Mouse (Mus musculus) heart, embryonic 10.5 days (tissue): ENCODE data around the gene Glt8d1. TPM values are rescaled to one million over a fixed set of nuclear protein-coding genes. Genes with fewer than 3 reads are reported as not detected.

Experiments
- DNase-seq: peaks from one replicate; pipeline ENCODE4 v3.0.0-alpha.2; 2017; ENCODE audit warnings: low spot score
- H3K27ac ChIP-seq: fragments of 300-500 bp; sonication (generic); 2 replicates; pipeline ENCODE4 v1.5.1; 2016; ENCODE audit warnings: mild to moderate bottlenecking
- H3K27me3 ChIP-seq: fragments of 300-500 bp; sonication (generic); 2 replicates; pipeline ENCODE4 v1.6.1; 2016; ENCODE audit warnings: mild to moderate bottlenecking; ENCODE audit not compliant: poor library complexity, insufficient read depth, severe bottlenecking
- H3K36me3 ChIP-seq: fragments of 300-500 bp; sonication (generic); 2 replicates; pipeline ENCODE4 v1.6.1; 2016; ENCODE audit warnings: mild to moderate bottlenecking, moderate library complexity
- H3K4me1 ChIP-seq: fragments of 300-500 bp; sonication (generic); 2 replicates; pipeline ENCODE4 v1.6.1; 2016; ENCODE audit warnings: mild to moderate bottlenecking
- H3K4me3 ChIP-seq: fragments of 300-500 bp; sonication (generic); 2 replicates; pipeline ENCODE4 v1.5.1; 2016; ENCODE audit warnings: mild to moderate bottlenecking, moderate library complexity
- H3K9me3 ChIP-seq: fragments of 300-500 bp; sonication (generic); 2 replicates; pipeline ENCODE4 v1.6.1; 2016; ENCODE audit warnings: mild to moderate bottlenecking, moderate library complexity
- WGBS: fragments of 180-500 bp; shearing (Covaris S2); methylation state at CpG from one replicate; pipeline ENCODE4 v1.1.7; 2016; 5-methylcytosine and 5-hydroxymethylcytosine counted together
- polyA plus RNA-seq: library from polyadenylated mRNA; unstranded; fragments of >200 nt; fragmentation: Nextera tagmentation; extraction: Ambion mirVana; gene quantifications from 2 replicates; pipeline ENCODE4 v1.2.1, GENCODE M21; 2016

Gene Glt8d1
- 41.2 and 46.7 TPM in 2 replicates for polyA plus RNA-seq

- Histone ChIP-seq H3K27me3 (no peaks in the 10 kb centered on the region), H3K36me3 (peaks cover 10% of the 10 kb centered on the region), H3K4me3 (peak within 1 kb of the TSS; percentile 92), H3K9me3 (no peaks in the 10 kb centered on the region), H3K27ac (peak within 1 kb of the TSS; percentile 98), H3K4me1 (peaks cover 12% of the 10 kb centered on the region)
- DNase-seq, result peak; percentile 94
- WGBS, result under 1% methylated on average over 84 of the region's 84 CpGs
Observed at GRCm38 (mm10) chr14:31001307-31002205, at the start of gene Glt8d1, which contains the start of gene Spcs1. Gene Glt8d1 (plus strand): TSS chr14:31001400. Gene Spcs1 (minus strand): TSS chr14:31001672.

- Histone ChIP-seq H3K9me3 (no peaks in the 10 kb centered on the region), H3K4me1 (no peaks in the 10 kb centered on the region), H3K36me3 (peaks cover 4% of the 10 kb centered on the region; the same call in 1 of the 2 replicates), H3K27ac (no peak overlapping the region), H3K27me3 (no peaks in the 10 kb centered on the region), H3K4me3 (no peak overlapping the region)
- DNase-seq, result no peak
- 76% methylated on average over 2 of the region's 2 CpGs for WGBS
Observed at GRCm38 (mm10) chr14:30958517-30958916, 42.7 kb upstream of the Glt8d1 start.

GRCm38 (mm10) chr14:30959031-30959430 is 42.2 kb upstream of the Glt8d1 start:
- Histone ChIP-seq H3K36me3 (peaks cover 4% of the 10 kb centered on the region; the same call in 1 of the 2 replicates), H3K4me3 (no peak overlapping the region), H3K27ac (no peak overlapping the region), H3K27me3 (no peaks in the 10 kb centered on the region), H3K4me1 (no peaks in the 10 kb centered on the region), H3K9me3 (no peaks in the 10 kb centered on the region)
- no peak for DNase-seq
- WGBS, result 90% methylated on average over 4 of the region's 4 CpGs

GRCm38 (mm10) chr14:30960366-30960765 is 40.8 kb upstream of the Glt8d1 start:
- 91% methylated on average over 1 of the region's 1 CpGs for WGBS
- Histone ChIP-seq H3K9me3 (no peaks in the 10 kb centered on the region), H3K27ac (no peak overlapping the region), H3K4me3 (no peak overlapping the region), H3K36me3 (0 out of 2 replicates have a peak, but pooled peaks cover 2% of the 10 kb centered on the region), H3K4me1 (no peaks in the 10 kb centered on the region), H3K27me3 (no peaks in the 10 kb centered on the region)
- no peak for DNase-seq

GRCm38 (mm10) chr14:30974204-30974603 is 27.0 kb upstream of the Glt8d1 start:
- WGBS, result 78% methylated on average over 6 of the region's 6 CpGs
- Histone ChIP-seq H3K4me3 (no peak overlapping the region), H3K27me3 (no peaks in the 10 kb centered on the region), H3K4me1 (no peaks in the 10 kb centered on the region), H3K27ac (no peak overlapping the region), H3K9me3 (no peaks in the 10 kb centered on the region), H3K36me3 (peaks cover 17% of the 10 kb centered on the region)
- no peak for DNase-seq

GRCm38 (mm10) chr14:30976222-30976621 is 25.0 kb upstream of the Glt8d1 start:
- Histone ChIP-seq H3K4me1 (no peaks in the 10 kb centered on the region), H3K27ac (no peak overlapping the region), H3K4me3 (no peak overlapping the region), H3K9me3 (no peaks in the 10 kb centered on the region), H3K36me3 (peaks cover 13% of the 10 kb centered on the region; the same call in 1 of the 2 replicates), H3K27me3 (no peaks in the 10 kb centered on the region)
- no peak for DNase-seq
- 85% methylated on average over 3 of the region's 3 CpGs for WGBS

GRCm38 (mm10) chr14:30996417-30996816 is 4.8 kb upstream of the Glt8d1 start:
- Histone ChIP-seq H3K36me3 (peaks cover 6% of the 10 kb centered on the region), H3K4me1 (peaks cover 8% of the 10 kb centered on the region; the same call in 1 of the 2 replicates), H3K27ac (no peak overlapping the region), H3K9me3 (no peaks in the 10 kb centered on the region), H3K4me3 (no peak overlapping the region), H3K27me3 (no peaks in the 10 kb centered on the region)
- no peak for DNase-seq

- H3K4me3 ChIP-seq, result peak overlapping the region; percentile 92
- no peak for DNase-seq
- peaks cover 9% of the 10 kb centered on the region for H3K36me3 ChIP-seq
- H3K4me1 ChIP-seq, result peaks cover 12% of the 10 kb centered on the region
- H3K9me3 ChIP-seq, result no peaks in the 10 kb centered on the region
- H3K27ac ChIP-seq, result peak overlapping the region; percentile 98; the same call in 1 of the 2 replicates
- H3K27me3 ChIP-seq, result no peaks in the 10 kb centered on the region
- 62% methylated on average over 10 of the region's 10 CpGs for WGBS
Observed at GRCm38 (mm10) chr14:31000356-31000755, 844 bp upstream of the Glt8d1 start.

- H3K4me3 ChIP-seq, result peak overlapping the region; percentile 92
- DNase-seq, result no peak
- peaks cover 9% of the 10 kb centered on the region for H3K36me3 ChIP-seq
- peak overlapping the region; percentile 98 for H3K27ac ChIP-seq
- WGBS, result under 1% methylated on average over 21 of the region's 21 CpGs
- peaks cover 12% of the 10 kb centered on the region for H3K4me1 ChIP-seq
- no peaks in the 10 kb centered on the region for H3K9me3 ChIP-seq
- H3K27me3 ChIP-seq, result no peaks in the 10 kb centered on the region
Observed at GRCm38 (mm10) chr14:31000816-31001306, 339 bp upstream of the Glt8d1 start.

- WGBS, result 62% methylated on average over 2 of the region's 2 CpGs
- DNase-seq, result no peak
- Histone ChIP-seq H3K27me3 (no peaks in the 10 kb centered on the region), H3K9me3 (no peaks in the 10 kb centered on the region), H3K27ac (no peak overlapping the region), H3K4me3 (no peak overlapping the region), H3K4me1 (peaks cover 12% of the 10 kb centered on the region), H3K36me3 (peaks cover 29% of the 10 kb centered on the region)
Observed at GRCm38 (mm10) chr14:31004527-31004926, 3.3 kb downstream of the Glt8d1 start.

- no peaks in the 10 kb centered on the region for H3K27me3 ChIP-seq
- peaks cover 5% of the 10 kb centered on the region for H3K4me1 ChIP-seq
- H3K36me3 ChIP-seq, result peaks cover 48% of the 10 kb centered on the region
- no peak overlapping the region for H3K4me3 ChIP-seq
- no peak for DNase-seq
- no peak overlapping the region for H3K27ac ChIP-seq
- H3K9me3 ChIP-seq, result no peaks in the 10 kb centered on the region
- WGBS, result 74% methylated on average over 5 of the region's 5 CpGs
Observed at GRCm38 (mm10) chr14:31006779-31007178, 5.6 kb downstream of the Glt8d1 start.

- Histone ChIP-seq H3K36me3 (peaks cover 95% of the 10 kb centered on the region), H3K4me3 (no peak overlapping the region), H3K4me1 (no peaks in the 10 kb centered on the region), H3K27ac (no peak overlapping the region), H3K27me3 (no peaks in the 10 kb centered on the region), H3K9me3 (no peaks in the 10 kb centered on the region)
- 90% methylated on average over 3 of the region's 3 CpGs for WGBS
- no peak for DNase-seq
Observed at GRCm38 (mm10) chr14:31011588-31011987, 10.4 kb downstream of the Glt8d1 start.

- H3K27ac ChIP-seq, result no peak overlapping the region
- H3K4me3 ChIP-seq, result no peak overlapping the region
- H3K4me1 ChIP-seq, result peaks cover 8% of the 10 kb centered on the region
- H3K9me3 ChIP-seq, result no peaks in the 10 kb centered on the region
- 91% methylated on average over 2 of the region's 2 CpGs for WGBS
- peaks cover 89% of the 10 kb centered on the region for H3K36me3 ChIP-seq
- no peak for DNase-seq
- H3K27me3 ChIP-seq, result no peaks in the 10 kb centered on the region
Observed at GRCm38 (mm10) chr14:31013928-31014327, 12.7 kb downstream of the Glt8d1 start.
